In genomic region chr2:35830966-35831903, GRCm38 (mm10) we compare ENCODE assay signal across 12 mouse cellular contexts.
A peak's percentile ranks its signal among the peaks of the same experiment; 100 is the strongest.
DNase-seq lines count a peak whose midpoint lies in the region; ATAC-seq and TF ChIP-seq lines count a peak whose summit lies in the region.
"Had no signal": no experiment of that assay in that cellular context is flagged by ENCODE, and none has a peak within 500 bp of the region (broad histone marks: within the 10 kb centered on the region; RNA-seq: fewer than 3 reads in every experiment).

No protein-coding gene starts in this region.

- DNase-seq in heart, postnatal 36 days: no peak
- peak; percentile 9 for DNase-seq in NIH3T3 (ENCODE audit: low read depth)
- DNase-seq in liver, embryonic 11.5 days (ENCODE audit: low spot score): no peak
- peak; percentile 79 for DNase-seq in thymus, postnatal 0 days (ENCODE audit: low spot score)
- no peak for DNase-seq in hindbrain, postnatal 0 days (ENCODE audit: low spot score)
- no peak for DNase-seq in cerebellum, adult 8-10 months
- DNase-seq: cerebellum, adult 9-11 months; heart, postnatal 10 days had no signal

- H3K27ac ChIP-seq in heart, embryonic 13.5 days (replicated peaks): peak overlapping the region; percentile 48
- peak overlapping the region; percentile 90 for H3K27ac ChIP-seq in liver, embryonic 11.5 days (ENCODE audit: low read depth, low read length)
- H3K27ac ChIP-seq in intestine, embryonic 15.5 days: no peak overlapping the region
- no peak overlapping the region for H3K27ac ChIP-seq in hindbrain, postnatal 0 days
- H3K27ac ChIP-seq: forebrain, embryonic 13.5 days; midbrain, embryonic 12.5 days had no signal

- H3K4me3 ChIP-seq in heart, embryonic 13.5 days: no peak overlapping the region
- no peak overlapping the region for H3K4me3 ChIP-seq in liver, embryonic 11.5 days (ENCODE audit: low read depth, low read length)
- no peak overlapping the region for H3K4me3 ChIP-seq in intestine, embryonic 15.5 days (replicated peaks)
- no peak overlapping the region for H3K4me3 ChIP-seq in hindbrain, postnatal 0 days (ENCODE audit: low read length)
- H3K4me3 ChIP-seq: forebrain, embryonic 13.5 days; midbrain, embryonic 12.5 days had no signal

- ATAC-seq in heart, embryonic 13.5 days (ENCODE audit: extremely low read depth, insufficient number of reproducible peaks, low FRiP score, low TSS enrichment): no peak
- peak; percentile 89 for ATAC-seq in liver, embryonic 11.5 days (replicated peaks; ENCODE audit: low FRiP score)
- ATAC-seq in intestine, embryonic 15.5 days: no peak
- ATAC-seq in hindbrain, postnatal 0 days: no peak
- ATAC-seq: forebrain, embryonic 13.5 days had no signal

- no peaks in the 10 kb centered on the region for H3K36me3 ChIP-seq in heart, embryonic 13.5 days
- H3K36me3 ChIP-seq in liver, embryonic 11.5 days (ENCODE audit: control insufficient read depth, insufficient read depth, low read length): no peaks in the 10 kb centered on the region
- H3K36me3 ChIP-seq in intestine, embryonic 15.5 days: no peaks in the 10 kb centered on the region
- H3K36me3 ChIP-seq in hindbrain, postnatal 0 days (ENCODE audit: insufficient read depth, low read length): no peaks in the 10 kb centered on the region
- H3K36me3 ChIP-seq: midbrain, embryonic 12.5 days had no signal

- H3K9ac ChIP-seq in heart, embryonic 13.5 days: no peak overlapping the region
- H3K9ac ChIP-seq in liver, embryonic 11.5 days (ENCODE audit: low read depth, low read length): peak overlapping the region; percentile 28; the same call in 1 of the 2 replicates
- H3K9ac ChIP-seq in intestine, embryonic 15.5 days: no peak overlapping the region
- H3K9ac ChIP-seq in hindbrain, postnatal 0 days (replicated peaks; ENCODE audit: low read length): no peak overlapping the region
- H3K9ac ChIP-seq: forebrain, embryonic 13.5 days; midbrain, embryonic 12.5 days had no signal

- no peak for TF ChIP-seq CTCF in hindbrain, postnatal 0 days (IDR thresholded peaks at IDR 0.05; ENCODE audit: low read depth)

- H3K9me3 ChIP-seq in heart, embryonic 13.5 days: no peaks in the 10 kb centered on the region
- no peaks in the 10 kb centered on the region for H3K9me3 ChIP-seq in liver, embryonic 11.5 days (ENCODE audit: control insufficient read depth, low read length)
- H3K9me3 ChIP-seq in intestine, embryonic 15.5 days: no peaks in the 10 kb centered on the region
- H3K9me3 ChIP-seq in hindbrain, postnatal 0 days (ENCODE audit: low read length): no peaks in the 10 kb centered on the region
- H3K9me3 ChIP-seq: forebrain, embryonic 13.5 days; midbrain, embryonic 12.5 days had no signal

- WGBS in heart, embryonic 13.5 days: 46% methylated on average over 6 of the region's 6 CpGs
- WGBS in liver, embryonic 11.5 days: 37% methylated on average over 6 of the region's 6 CpGs
- 78% methylated on average over 6 of the region's 6 CpGs for WGBS in intestine, embryonic 15.5 days
- 84% methylated on average over 6 of the region's 6 CpGs for WGBS in hindbrain, postnatal 0 days

- intact Hi-C loops in heart, postnatal 36 days (cut with DNase I): no loop called here

- no peak overlapping the region for H3K4me2 ChIP-seq in heart, embryonic 13.5 days
- H3K4me2 ChIP-seq in liver, embryonic 11.5 days: no peak overlapping the region
- H3K4me2 ChIP-seq in intestine, embryonic 15.5 days (replicated peaks): no peak overlapping the region
- H3K4me2 ChIP-seq in hindbrain, postnatal 0 days (ENCODE audit: low read depth, low read length): no peak overlapping the region
- H3K4me2 ChIP-seq: forebrain, embryonic 13.5 days; midbrain, embryonic 12.5 days had no signal

- H3K27me3 ChIP-seq in heart, embryonic 13.5 days (replicated peaks): 0 out of 2 replicates have a peak, but pooled peaks cover 5% of the 10 kb centered on the region
- H3K27me3 ChIP-seq in liver, embryonic 11.5 days (replicated peaks; ENCODE audit: control insufficient read depth, insufficient read depth, low read length): no peaks in the 10 kb centered on the region
- no peaks in the 10 kb centered on the region for H3K27me3 ChIP-seq in intestine, embryonic 15.5 days (replicated peaks)
- H3K27me3 ChIP-seq in hindbrain, postnatal 0 days (ENCODE audit: insufficient read depth, low read length): no peaks in the 10 kb centered on the region
- H3K27me3 ChIP-seq: forebrain, embryonic 13.5 days; midbrain, embryonic 12.5 days had no signal

- peaks cover 39% of the 10 kb centered on the region for H3K4me1 ChIP-seq in heart, embryonic 13.5 days
- peaks cover 31% of the 10 kb centered on the region for H3K4me1 ChIP-seq in liver, embryonic 11.5 days (replicated peaks; ENCODE audit: control insufficient read depth, insufficient read depth, low read length)
- H3K4me1 ChIP-seq in intestine, embryonic 15.5 days (replicated peaks): peaks cover 9% of the 10 kb centered on the region
- no peaks in the 10 kb centered on the region; the same call in 1 of the 2 replicates for H3K4me1 ChIP-seq in hindbrain, postnatal 0 days (ENCODE audit: insufficient read depth, low read length)
- H3K4me1 ChIP-seq: midbrain, embryonic 12.5 days had no signal

Comparison
In these comparisons a context has a peak if more than half of its experiments do, and no peak if none do; other contexts are left out.
1. H3K27ac ChIP-seq: peak in heart, embryonic 13.5 days (single experiment) and liver, embryonic 11.5 days (single experiment); none in intestine, embryonic 15.5 days (single experiment) and hindbrain, postnatal 0 days (single experiment).
2. DNase-seq: peak in NIH3T3 (single experiment) and thymus, postnatal 0 days (single experiment); none in heart, postnatal 36 days (0 of 2), liver, embryonic 11.5 days (single experiment), hindbrain, postnatal 0 days (single experiment) and cerebellum, adult 8-10 months (single experiment).